Mouse (Mus musculus): Measurements from ENCODE around the gene Furin.

Gene Furin

DNA sequence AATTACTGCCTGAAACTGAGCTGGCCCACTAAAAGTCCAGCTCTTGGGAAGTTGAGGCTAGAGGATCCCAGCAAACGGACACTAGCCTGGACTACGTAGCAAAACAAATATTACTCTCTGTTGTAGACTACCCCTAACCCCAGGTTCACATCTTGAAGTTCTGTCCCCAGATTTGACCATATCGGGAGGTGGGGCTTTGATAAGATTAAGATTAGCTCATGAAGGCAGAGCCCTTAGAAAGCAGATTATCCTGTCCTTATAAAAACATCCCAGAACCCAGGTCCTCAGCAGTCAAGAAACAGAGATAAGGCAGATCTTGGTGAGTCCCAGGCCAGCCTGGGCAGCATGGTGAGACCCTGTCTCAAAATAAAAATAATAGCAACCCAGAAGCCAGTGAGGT, 33.1 kb downstream of the Furin start:
- no peak for DNase-seq (ENCODE audit: low spot score)

DNA sequence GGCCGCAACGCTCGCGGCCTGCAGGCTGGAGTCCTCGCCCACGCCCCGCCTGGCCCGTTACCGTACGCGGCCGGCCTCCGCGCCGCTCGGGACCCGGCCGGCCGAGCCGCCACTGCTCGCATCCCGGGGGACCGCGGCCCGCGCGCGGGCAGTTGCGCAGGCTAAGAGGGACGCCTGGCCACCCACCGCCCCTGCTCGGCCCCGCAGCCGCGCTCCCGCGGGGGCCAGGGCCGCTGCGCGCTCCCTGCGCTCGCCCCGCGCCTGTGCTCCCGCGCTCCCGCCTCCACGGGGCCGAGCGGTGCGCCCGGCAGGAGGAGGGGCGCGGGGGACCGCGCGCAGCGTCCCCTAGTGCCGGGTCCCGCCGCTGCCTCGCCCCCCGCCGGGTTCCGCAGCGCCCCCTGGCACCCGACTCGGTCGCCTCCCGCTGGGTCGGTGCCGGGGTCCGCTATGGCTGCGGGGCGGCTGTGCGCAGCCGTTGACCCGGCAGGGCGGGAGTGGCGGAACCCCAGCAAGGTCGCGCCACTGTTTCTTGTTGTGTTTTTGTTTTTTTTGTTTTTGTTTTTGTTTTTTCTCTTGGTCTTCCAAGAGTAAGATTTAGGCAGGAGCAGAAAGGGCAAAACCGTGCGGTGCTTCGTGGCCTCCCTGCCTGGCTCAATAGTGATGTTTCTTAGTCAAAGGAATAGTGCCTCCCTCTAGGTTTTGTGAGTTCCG, 34.0 kb downstream of the Furin start, which contains the start of gene Man2a2:
Gene Man2a2 (minus strand): TSS at position 335 of the 711 bp plus-strand sequence.
- peak; percentile 64 for DNase-seq (ENCODE audit: low spot score)

DNA sequence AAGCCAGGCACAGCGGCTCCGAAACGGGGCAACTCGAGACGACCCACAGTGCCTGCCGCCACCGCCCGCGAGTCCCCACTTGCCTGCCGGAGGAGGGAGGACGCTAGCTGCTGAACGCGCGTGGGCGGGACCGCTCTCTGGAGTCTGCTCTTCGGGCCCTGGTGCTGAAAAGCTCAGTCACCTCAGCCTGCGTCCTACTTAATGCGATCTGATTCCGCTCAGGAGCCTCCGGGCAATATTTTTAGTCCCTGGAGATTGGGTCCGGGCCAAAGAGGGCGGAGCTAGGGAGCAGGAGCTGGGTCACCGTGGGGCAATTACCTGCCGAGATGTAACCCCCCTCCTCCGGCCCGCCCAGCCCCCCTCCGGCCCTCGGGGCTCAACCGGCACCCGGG, 34.6 kb downstream of the Furin start:
- DNase-seq (ENCODE audit: low spot score), result peak; percentile 83

DNA sequence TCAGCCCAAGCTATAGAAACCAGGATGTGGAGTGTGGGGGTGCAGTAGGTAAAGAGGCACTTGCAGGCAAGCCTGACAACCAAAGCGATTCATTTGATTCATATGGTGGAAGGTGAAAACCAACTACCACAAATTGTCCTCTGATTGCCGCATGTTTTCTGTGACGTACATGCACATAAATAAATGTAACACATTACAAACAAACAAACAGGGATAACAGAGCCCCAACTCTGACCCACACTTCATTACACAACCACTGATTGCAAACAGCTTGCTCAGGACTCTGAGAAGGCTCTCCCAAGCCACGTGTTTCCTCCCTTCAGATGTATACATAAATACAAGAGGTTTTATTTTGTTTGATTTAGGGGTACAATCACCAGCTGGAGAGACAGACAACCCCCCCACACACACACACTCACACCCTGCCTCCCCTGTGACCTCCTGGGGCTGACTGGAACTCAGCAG, 35.2 kb downstream of the Furin start:
- DNase-seq (ENCODE audit: low spot score), result no peak

DNA sequence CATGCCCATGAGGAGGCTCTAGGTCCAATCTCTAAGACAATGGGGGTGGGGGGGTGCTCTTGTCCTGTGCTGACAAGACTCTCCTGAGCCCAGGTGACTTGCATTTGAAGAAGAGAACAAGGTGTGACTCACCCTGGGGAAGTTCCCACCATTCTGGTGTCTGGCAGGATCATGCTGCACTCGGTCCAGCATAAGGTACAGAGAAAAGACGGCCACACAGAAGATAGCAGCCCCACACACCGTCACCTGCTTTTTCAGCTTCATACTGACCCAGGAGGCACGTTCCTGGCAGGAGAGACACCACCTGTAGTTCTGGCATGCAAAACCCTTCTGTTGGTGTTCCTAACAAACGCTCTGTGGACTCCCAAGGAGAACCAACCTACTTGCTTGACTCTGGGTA, 35.8 kb downstream of the Furin start:
- DNase-seq (ENCODE audit: low spot score), result no peak

DNA sequence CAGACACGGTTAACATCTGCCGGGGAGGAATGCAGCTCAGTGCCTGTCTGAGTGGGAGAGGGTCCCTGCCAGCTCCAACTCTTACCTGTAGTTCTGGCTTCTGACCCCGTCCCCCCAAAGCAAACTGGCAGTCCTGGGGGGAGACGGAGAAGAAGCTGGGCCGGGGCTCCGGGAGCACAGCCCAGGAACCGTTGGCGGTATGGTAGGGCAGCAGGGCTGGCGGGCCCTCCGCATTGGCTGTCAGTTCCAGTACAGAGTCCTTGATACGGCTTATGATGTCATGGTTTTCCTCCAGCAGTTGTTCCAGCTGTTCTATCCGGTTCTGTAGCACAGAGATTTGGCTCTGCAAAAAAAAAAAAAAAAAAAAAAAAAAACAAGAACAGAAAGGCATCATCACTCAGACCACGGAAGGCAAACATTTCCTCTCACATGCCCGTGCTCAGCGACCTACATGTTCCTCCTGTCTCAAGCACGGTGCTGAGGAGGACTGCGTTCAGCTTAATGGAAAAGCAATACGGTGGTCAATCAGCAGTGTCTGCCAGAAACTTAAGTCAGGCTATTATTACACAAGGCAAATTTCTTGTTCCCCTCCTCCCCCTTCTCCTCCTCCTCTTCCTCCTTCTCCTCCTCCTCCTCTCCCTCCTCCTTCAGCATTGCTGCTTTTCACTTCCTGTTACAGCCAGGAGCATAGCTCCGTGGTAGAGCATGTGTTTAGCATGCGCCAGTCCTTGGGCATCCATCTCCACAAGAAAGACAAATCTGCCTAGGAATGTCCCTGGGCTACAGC, 36.4 kb downstream of the Furin start:
- no peak for DNase-seq (ENCODE audit: low spot score)

DNA sequence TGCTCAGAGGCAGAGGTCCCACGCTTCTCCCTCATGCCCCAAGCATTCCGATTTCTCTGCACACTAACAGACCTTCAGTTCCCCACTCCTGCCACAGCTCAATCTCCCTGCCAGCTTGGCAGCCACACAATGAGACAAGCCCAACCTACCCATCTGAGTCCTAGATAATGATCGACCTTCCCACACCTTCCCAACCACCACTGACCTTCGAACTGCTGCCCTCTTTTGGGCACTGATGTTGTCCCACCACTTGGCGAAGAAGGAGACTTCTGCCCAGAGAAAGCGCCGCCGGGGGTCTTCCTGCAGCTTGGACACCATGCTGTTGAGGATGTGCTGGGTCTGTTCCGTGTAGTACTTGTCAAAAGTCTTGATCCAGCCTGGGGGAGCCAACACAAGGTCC, 37.2 kb downstream of the Furin start:
- no peak for DNase-seq (ENCODE audit: low spot score)

DNA sequence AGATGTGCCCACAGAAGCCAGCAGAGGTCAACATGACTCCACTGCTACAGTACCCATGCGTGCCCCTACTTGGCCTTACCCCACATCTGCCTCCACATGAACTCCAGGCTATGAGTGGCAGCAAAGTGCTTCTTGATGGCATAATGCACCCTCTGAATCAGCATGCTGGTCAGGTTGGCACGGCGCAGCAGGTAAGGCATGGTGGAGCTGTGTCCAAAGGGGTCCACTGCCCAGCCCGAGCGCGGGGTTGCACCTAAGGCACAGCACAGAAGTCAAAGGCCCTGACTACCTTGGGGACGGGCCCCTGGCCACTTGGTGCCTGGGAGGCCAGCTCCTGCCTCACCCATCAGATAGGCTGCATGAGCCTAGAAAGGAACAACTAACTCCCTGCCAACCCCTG, 38.0 kb downstream of the Furin start:
- DNase-seq (ENCODE audit: low spot score), result no peak

DNA sequence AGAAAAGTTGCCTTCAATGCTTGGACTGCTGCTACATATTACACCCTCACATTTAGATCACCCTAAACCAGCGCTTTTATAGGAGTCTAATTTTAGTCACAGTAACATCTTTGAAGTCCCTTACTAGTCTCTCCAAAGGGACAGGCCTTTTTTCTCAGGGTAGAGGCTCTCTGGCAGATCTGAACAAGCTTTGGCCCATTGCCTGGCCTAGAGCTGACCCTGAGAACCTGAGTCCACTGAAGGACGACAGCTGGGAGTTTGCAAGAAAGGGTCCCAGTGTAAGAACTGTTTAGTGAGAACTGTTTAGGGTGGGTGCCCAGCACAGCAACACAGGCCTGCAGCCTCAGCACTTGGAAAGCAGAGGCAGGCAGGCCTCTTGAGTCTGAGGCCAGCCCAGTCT, 39.5 kb downstream of the Furin start:
- DNase-seq (ENCODE audit: low spot score), result no peak

DNA sequence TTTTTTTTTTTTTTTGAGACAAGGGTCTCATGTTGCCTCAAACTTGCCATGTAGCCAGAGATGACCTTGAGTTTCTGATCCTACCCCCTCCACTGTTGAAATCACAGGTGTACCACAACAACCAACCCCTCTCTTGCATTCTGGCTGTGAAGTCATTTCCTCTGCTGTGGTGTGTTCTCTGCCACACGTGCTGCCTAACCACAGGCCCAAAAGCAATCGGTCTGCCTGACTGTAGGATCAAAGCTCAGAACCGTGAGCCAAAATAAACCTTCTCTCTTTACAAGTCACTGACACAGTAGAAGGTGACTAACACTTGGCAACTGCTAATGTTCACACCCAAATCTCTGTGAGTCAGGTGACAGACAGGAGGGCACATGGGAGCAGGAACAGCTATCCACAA, 44.8 kb downstream of the Furin start:
- no peak for DNase-seq (ENCODE audit: low spot score)

DNA sequence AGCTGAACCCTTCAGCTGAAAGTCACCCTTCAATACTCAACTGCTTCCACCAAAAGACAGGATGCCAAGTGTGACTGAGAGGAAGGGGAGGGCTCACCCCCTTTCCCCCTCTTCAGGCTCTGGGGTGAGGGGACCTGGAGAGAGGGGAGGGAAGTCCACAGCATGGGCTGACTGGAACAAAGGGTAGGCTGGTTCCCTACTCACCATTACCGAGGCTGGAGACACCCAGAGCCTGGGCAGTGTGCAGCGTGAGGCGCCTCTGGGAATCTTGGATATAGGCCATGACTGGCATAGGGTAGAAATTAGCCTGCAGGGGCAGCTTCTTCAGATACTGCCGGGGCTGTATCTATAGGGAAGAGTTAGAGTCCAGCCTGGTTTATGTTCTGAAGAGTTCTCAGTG, 47.2 kb downstream of the Furin start:
- no peak for DNase-seq (ENCODE audit: low spot score)

DNA sequence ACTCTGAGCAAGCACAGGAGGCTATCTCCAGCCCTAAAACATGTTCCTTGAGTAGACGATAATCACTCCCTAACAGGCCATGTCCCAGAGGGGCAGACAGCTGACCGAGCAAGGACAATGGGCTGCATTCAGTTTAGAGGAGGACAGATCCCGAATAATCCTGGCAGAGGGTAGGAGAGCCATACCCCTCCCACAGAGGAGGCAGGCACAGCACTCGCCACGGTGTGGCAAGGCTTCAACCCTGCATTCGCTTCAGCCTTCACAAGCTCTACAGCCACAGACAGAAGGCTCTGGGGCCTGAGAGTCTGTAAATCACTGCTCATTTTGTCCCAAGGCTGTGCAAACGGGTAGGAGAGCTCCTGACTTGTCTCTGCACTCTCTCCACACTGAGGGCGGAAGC, 48.1 kb downstream of the Furin start:
- no peak for DNase-seq (ENCODE audit: low spot score)

DNA sequence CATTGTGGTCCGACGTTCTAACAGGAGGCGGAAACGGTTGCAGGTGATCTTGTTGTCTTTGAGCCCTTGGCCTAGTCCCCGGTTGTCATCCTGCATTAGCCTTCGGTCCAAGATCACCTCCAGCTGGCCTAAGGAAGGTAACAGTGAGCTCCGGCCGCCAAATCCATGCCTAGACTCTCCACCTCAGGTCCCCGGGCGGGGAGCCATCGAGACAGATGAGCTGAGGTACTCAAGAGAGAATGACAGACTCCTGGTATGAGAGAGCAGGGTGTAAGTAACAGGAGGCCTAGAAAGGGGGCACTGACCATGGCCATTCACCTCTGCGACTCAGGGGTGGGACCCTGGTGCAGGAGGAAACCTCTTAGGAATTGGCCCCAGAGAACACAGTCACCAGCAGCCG, 48.9 kb downstream of the Furin start:
- no peak for DNase-seq (ENCODE audit: low spot score)

DNA sequence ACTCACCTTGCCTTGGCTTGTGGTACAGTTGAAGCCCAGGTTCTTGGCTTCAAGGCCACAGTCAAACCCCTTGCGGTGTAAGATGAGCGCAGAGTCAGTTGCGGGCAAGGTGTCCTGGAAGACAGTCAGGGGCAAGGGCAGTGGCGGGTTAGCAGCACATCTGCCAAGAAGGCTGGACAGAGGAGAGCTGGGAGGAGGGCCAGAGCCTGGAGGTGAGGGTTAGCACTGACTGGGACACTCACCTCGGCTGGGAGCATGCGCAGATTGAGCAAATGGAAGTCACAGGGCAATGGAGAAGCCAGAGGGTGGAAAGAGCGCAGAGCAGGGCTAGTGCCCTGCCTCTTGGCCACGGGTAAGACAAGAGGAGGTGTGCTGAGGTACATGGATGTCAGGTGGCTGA, 52.3 kb downstream of the Furin start:
- DNase-seq (ENCODE audit: low spot score), result no peak

DNA sequence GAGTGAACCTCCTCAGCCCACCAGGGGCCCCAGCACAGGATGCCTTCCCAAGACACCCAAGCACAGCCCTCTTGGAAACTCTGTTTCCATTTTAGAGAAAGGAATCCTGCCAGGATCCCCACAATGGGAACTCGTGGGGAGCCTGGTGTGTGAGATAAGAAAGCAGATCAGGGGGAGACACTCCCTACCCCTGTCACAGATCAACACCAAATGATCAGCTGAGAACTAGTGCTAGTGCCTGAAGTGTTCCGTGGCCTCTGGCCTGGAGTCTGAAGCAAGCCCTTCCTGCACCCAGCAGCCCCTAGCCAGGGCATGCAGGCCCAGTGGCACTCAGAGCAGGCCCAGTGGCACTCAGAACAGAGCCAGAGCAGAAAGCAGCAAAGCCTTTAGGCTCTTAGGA, 54.4 kb downstream of the Furin start:
- no peak for DNase-seq (ENCODE audit: low spot score)

DNA sequence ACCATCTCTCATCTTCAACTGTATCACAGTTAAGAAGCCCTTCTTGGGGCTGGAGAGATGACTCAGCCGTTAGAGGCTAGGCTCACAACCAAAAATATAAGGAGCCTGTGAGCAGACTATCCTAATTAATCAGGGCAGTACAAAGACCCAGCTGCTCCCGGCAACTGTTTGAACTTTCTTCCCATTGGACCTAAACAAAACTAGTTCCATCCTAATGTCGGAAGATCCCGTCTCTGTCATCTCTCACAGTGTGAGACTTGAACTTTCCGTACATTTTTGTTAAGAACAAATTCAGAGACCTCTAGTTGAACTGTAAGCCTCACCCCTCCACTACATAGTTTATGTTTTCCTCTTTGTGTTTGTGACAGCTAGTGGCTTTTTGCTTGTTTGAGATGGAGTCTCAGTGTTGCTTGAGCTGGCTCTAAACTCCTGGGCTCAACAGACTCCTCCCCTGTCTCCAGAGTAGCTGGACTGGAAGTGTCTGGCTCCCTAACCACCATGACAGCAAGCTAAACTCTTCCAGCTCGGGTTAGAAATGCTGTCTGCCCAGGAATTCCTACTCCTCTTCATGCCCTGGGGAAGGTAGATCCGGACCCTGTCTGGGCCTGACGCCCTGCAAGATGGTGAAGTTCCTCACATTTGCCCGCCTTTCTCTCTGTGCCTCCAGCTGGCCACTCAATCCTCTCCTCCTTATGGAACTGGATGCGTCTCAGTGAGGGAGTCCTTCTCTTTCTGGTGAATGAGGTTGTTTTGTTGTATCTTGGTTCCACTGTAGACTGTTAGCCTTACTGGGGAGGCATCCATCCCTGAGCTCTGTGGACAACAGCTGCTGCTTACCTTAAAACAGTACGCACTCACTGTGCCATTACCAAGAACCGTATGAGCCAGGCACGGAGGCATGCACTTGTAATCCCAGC, 57.3 kb downstream of the Furin start:
- no peak for DNase-seq (ENCODE audit: low spot score)

DNA sequence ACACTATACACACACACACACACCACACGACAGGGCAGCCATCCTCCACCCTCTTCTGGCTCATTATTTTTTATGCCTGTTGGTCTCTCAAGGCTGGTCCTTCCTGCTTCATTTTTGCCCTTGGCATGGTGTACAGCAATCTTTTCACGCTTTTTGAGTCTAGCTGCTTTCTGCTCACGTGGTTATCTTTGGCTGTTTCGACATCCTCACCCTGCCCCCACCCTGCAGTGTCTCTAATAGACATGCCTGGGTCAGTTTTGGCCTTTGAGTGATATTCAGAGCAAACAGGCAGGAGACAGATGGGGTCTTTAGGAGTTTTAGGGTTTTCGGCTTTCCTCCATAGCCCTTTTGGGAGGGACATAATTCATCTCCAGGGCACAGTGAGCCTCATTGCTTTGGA, 58.4 kb downstream of the Furin start:
- DNase-seq (ENCODE audit: low spot score), result no peak

DNA sequence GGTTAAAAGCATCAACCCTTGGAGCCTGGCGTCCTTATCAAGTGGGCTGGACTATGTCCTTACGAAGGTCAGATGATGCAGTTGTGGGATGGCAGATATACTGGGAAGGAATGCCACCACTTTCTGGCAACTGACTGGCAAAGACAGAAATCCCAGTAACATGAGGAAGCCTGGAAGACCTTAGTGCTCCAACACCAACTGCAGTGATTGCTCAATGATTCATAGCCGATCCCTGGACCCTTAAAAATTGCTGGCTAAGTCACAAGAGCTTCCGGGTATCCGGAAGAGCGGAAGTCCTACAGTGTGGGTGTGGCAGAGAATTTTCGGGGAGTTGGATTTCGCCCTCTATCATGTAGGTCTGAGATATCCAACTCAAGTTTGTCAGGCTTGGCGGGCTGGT, 59.1 kb downstream of the Furin start:
- no peak for DNase-seq (ENCODE audit: low spot score)

DNA sequence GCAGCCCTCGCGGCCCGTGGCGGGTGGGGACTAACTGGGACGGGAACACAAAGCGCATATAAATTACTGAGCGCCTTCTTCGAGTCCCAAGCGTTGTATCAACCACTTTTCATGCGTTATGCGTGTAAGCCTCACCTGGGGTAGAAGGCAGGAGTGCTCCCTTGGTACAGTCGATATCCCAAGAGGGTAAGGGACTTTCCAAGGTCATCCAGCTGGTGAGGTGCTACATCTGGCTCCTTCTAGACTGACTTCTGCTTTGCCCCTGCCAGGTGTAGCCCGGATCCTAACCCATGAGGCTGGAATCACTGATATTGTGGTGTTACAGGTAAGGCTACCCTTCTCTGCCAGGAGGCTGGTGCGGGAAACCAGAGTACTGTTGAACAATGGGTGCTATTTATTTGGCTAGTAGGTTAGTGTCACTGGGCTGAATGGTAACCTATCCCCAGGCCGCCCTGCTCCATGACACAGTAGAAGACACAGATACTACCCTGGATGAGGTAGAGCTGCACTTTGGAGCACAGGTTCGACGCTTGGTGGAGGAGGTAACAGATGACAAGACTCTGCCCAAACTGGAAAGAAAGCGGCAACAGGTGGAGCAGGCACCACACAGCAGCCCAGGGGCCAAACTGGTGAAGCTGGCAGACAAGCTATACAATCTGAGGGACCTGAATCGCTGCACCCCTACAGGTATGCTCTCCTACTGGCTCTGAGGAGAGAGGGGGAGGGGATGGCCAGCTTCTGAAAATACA, 61.8 kb downstream of the Furin start:
- DNase-seq (ENCODE audit: low spot score), result no peak

DNA sequence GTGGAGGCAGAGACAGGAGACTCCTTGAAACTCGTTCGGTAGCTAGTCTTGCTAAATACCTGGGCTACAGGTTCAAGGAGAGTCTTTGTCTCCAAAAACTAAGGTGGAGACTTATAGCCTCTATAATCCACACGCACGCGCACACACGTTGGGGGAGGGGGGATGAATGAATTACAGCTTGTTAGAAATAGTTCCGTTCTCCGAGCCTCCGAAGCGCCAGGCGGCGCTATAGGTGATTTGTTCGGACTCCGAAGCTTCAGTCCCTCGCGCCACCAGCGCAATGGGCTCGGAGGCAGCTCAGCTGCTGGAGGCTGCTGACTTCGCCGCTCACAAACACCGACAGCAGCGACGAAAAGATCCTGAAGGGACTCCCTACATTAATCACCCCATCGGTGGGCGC, 62.4 kb downstream of the Furin start, which contains the start of gene Hddc3:
Gene Hddc3 (plus strand): TSS at position 247 of the 400 bp plus-strand sequence.
- DNase-seq (ENCODE audit: low spot score), result peak; percentile 91

DNA sequence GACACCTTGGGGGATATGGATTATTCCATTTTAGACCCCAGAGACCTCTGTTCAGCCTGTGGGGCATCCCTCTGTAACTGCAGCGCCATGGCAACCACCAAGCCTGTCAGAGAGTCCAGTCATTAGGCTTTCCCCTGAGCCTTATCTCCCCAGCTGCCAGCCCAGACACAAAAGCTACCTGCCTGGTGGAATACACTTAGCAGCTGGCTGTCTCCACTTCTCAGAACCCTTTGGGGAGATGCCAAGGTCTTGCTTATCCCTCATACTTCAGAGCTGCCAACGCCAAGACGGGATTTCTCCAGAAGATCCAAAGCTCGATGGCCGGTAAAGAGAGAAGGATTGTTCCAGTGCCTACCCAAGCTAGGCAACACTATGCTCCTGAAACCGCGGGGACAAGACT, 63.4 kb downstream of the Furin start:
- no peak for DNase-seq (ENCODE audit: low spot score)

DNA sequence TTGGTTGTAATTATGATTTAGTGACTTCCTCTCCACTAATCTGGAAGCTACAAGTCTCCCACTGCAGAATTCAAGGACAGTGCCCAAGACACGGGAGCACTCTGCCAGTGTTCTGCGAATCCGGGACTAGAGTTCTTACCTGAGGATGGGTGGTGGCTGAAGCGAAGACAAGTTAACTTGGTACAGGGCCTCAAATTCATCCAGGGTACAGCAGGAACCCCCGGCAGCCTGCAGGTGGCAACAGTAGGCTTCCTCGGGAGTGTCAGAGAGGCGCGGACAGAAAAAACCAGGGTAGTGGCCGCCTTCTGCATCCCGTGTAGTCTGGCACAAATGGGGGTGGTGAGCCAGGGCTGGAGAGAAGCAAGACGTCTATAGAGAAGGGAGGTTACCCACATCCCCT, 64.4 kb downstream of the Furin start, which contains the start of gene Unc45a:
Gene Unc45a (minus strand): TSS at position 213 of the 400 bp plus-strand sequence.
- no peak for DNase-seq (ENCODE audit: low spot score)

Data from left cerebral cortex, adult 11 months (tissue).